Mouse (Mus musculus) ES-E14 (cell line): Measurements from ENCODE around the gene Cadm2.

ENCODE experiments used
- CHD2 ChIP-seq: IDR thresholded peaks from 2 replicates; pipeline ENCODE4 v1.6.1; 2014; ENCODE audit warnings: mild to moderate bottlenecking, low read depth, low read length, inconsistent platforms
- HCFC1 ChIP-seq: IDR thresholded peaks from 2 replicates; pipeline ENCODE4 v1.6.1; 2012; ENCODE audit warnings: low read length, inconsistent platforms, borderline replicate concordance; ENCODE audit not compliant: insufficient read depth

GRCm38 (mm10) chr16:66892359-66892758 lies 728.3 kb downstream of the Cadm2 start:
- no peak for TF ChIP-seq CHD2
- no peak for TF ChIP-seq HCFC1
